Mouse (Mus musculus): ENCODE measurements at regions not wholly inside any gene's neighbourhood (a gene's known extent, or its start where the extent isn't known, plus 50 kb on each side); places are given as distances from the start of the nearest gene placed in this dataset.

DNA sequence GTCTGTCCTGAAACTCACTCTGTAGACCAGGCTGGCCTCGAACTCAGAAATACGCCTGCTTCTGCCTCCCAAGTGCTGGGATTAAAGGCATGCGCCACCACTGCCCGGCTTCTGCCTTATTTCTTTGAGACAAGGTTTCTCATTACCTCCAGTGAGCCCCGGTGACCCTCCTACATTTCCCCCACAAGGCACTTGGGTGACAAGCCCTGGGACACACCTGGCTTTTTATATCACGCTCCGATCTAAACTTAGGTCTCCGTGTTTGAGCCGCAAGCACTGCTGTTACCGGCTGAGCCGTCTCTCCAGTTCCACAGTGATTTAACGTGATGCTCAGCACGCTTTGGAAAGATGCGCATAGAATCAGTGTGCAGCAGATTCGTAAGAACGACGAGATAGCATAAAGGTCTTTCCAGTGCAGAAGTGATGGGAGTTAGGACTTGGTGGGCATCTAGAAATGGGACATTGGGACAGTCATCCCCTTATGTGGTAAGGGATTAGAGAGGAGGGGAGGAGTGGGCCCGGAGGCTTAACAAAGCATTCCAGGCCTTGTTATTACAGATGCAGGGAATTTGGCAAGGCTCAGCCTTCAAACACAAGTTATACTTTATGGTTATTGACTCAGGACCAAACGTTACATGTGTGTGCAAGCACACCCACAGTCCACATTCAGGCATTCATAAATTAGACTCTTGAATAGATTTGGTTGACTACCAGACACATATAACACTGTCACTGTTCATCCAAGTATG lies 56.9 kb upstream of the Slc38a4 start:
- 90% methylated on average over 19 of the region's 19 CpGs for WGBS
- Histone ChIP-seq H3K9me3 (replicated peaks) (no peaks in the 10 kb centered on the region), H3K4me1 (no peaks in the 10 kb centered on the region), H3K36me3 (no peaks in the 10 kb centered on the region), H3K27ac (replicated peaks) (no peak overlapping the region), H3K4me3 (no peak overlapping the region), H3K27me3 (ENCODE audit: low read depth, poor library complexity, severe bottlenecking) (no peaks in the 10 kb centered on the region)
- DNase-seq (ENCODE audit: low spot score): no peak

- H3K27ac ChIP-seq (replicated peaks): no peak overlapping the region
- WGBS: 77% methylated on average over 11 of the region's 11 CpGs
- no peak for DNase-seq (ENCODE audit: low spot score)
Measured at GRCm38 (mm10) chr15:97111320-97112192, 55.8 kb upstream of the Slc38a4 start.

GRCm38 (mm10) chr15:97107779-97108178 lies 52.0 kb upstream of the Slc38a4 start:
- H3K4me3 ChIP-seq: no peak overlapping the region
- H3K4me1 ChIP-seq: no peaks in the 10 kb centered on the region
- H3K27ac ChIP-seq (replicated peaks): no peak overlapping the region
- no peaks in the 10 kb centered on the region for H3K9me3 ChIP-seq (replicated peaks)
- H3K36me3 ChIP-seq: no peaks in the 10 kb centered on the region
- WGBS: 64% methylated on average over 10 of the region's 10 CpGs
- no peaks in the 10 kb centered on the region for H3K27me3 ChIP-seq (ENCODE audit: low read depth, poor library complexity, severe bottlenecking)
- no peak for DNase-seq (ENCODE audit: low spot score)

More at GRCm38 (mm10) chr15:97111320-97112192, 55.8 kb upstream of the Slc38a4 start:
- Histone ChIP-seq H3K4me3 (no peak overlapping the region), H3K4me1 (no peaks in the 10 kb centered on the region), H3K9me3 (replicated peaks) (no peaks in the 10 kb centered on the region), H3K36me3 (no peaks in the 10 kb centered on the region), H3K27me3 (ENCODE audit: low read depth, poor library complexity, severe bottlenecking) (no peaks in the 10 kb centered on the region)

GRCm38 (mm10) chr15:97106556-97106955 lies 50.8 kb upstream of the Slc38a4 start:
- Histone ChIP-seq H3K27ac (replicated peaks) (no peak overlapping the region), H3K9me3 (replicated peaks) (no peaks in the 10 kb centered on the region), H3K4me3 (no peak overlapping the region), H3K27me3 (ENCODE audit: low read depth, poor library complexity, severe bottlenecking) (no peaks in the 10 kb centered on the region), H3K4me1 (no peaks in the 10 kb centered on the region), H3K36me3 (no peaks in the 10 kb centered on the region)
- DNase-seq (ENCODE audit: low spot score): no peak
- 87% methylated on average over 6 of the region's 6 CpGs for WGBS

All from midbrain, embryonic 10.5 days (tissue).